Mouse (Mus musculus) layer of hippocampus, adult 2 months (tissue): ENCODE data around the gene Srgap3. TPM values are rescaled to one million over a fixed set of nuclear protein-coding genes. Genes with fewer than 3 reads are reported as not detected.

ENCODE experiments used
- DNase-seq, 2 experiments: peaks; one replicate each; pipeline ENCODE4 v3.0.0; 2022; ENCODE audit warnings: low spot score in 2 of 2
- H3K27ac ChIP-seq: fragments of 200-600 bp; 2 replicates; pipeline ENCODE4 v1.8.1; 2022
- H3K4me3 ChIP-seq: fragments of 200-600 bp; 2 replicates; pipeline ENCODE4 v1.8.1; 2022; ENCODE audit warnings: mild to moderate bottlenecking
- CTCF ChIP-seq: fragments of 200-600 bp; conservative IDR thresholded peaks from 2 replicates; pipeline ENCODE4 v1.8.1; 2022; ENCODE audit warnings: antibody characterized with exemption, mild to moderate bottlenecking, moderate library complexity
- long read RNA-seq, 2 experiments: library from polyadenylated mRNA; stranded (forward); transcript quantifications; one replicate each; pipeline ENCODE4 v2.0.0; 2021; ENCODE audit warnings: borderline mapping rate in 2 of 2
- total RNA-seq, 2 experiments: library from RNA; stranded (reverse); gene quantifications; 2 replicates each; pipeline ENCODE4 v1.2.3; 2021

Gene Srgap3
- total RNA-seq, result 100 to 1,000 TPM; 288 to 291 TPM
- long read RNA-seq, experiment 1, full-length matches to known transcripts, result 5 of 64 reads
- long read RNA-seq, experiment 1, partial matches to known transcripts, result 7 of 64 reads
- long read RNA-seq, experiment 1, other reads (novel, unspliced or antisense), result 52 of 64 reads
- long read RNA-seq, experiment 2, full-length matches to known transcripts, result 9 of 65 reads
- long read RNA-seq, experiment 2, partial matches to known transcripts, result 7 of 65 reads
- long read RNA-seq, experiment 2, other reads (novel, unspliced or antisense), result 49 of 65 reads

DNA sequence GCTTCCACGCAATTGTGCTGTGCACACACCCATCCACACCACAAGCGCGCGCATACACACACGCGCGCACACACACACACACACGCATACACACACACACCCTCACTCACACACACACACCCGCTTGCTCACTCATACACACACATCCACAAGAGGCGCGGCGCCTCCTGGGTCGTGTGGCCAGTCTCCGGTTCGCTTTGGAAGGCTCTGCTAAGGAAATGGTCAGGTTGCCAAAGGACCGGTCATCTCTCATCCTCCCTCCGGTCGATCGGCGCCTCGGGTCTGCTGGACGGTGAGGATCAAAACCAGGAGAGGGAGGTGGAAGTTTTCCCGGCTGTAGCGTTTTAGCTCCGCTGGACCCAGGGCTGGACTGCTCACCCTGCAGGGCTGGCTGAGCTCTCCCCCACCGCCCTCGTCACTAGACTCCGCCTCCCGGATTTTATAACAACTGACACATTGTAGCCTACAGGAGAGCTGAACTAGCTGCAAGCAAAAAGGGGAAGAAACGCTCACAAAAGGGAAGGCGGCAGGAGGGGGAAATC is at the start of gene Srgap3:
TSS of gene Srgap3 (minus strand) at position 372 of the 542 bp plus-strand sequence.
- Histone ChIP-seq H3K27ac (peak within 1 kb of the TSS; percentile 93), H3K4me3 (peak within 1 kb of the TSS; percentile 91)
- peak; percentile 84 to 93 for DNase-seq
- TF ChIP-seq CTCF, result peak; percentile 56

- H3K27ac ChIP-seq, result no peak overlapping the region
- peak; percentile 42 for TF ChIP-seq CTCF
- DNase-seq, result no peak
- no peak overlapping the region for H3K4me3 ChIP-seq
Observed at GRCm38 (mm10) chr6:112995708-112996107, 48.6 kb upstream of the Srgap3 start.

DNA sequence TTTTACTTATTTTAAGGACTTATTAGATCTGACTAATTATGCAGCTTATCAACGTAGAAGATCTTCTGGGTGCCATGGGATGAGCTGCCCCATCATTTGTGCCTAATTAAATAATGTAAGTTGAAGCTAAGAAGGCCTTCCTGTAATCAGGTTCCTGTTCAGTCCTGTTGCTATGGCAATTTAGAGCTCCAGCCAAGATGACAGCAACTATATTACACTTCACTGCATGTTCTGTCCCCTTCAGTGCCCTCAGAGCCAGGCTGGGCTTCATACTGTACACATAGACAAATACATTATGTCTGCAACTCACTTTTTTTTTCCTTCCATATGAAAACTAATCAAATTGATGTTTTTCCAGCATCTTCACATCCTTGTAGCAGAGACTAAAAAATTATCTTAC is 43.1 kb upstream of the Srgap3 start:
- no peak for TF ChIP-seq CTCF
- H3K27ac ChIP-seq, result peak overlapping the region; percentile 28

GRCm38 (mm10) chr6:112985362-112986314 is 38.6 kb upstream of the Srgap3 start:
- Histone ChIP-seq H3K27ac (peak overlapping the region; percentile 11; the same call in 1 of the 2 replicates), H3K4me3 (no peak overlapping the region)
- TF ChIP-seq CTCF, result no peak
- DNase-seq, result no peak

More for the DNA sequence above, 43.1 kb upstream of the Srgap3 start:
- H3K4me3 ChIP-seq, result no peak overlapping the region
- no peak for DNase-seq

- Histone ChIP-seq H3K27ac (no peak overlapping the region), H3K4me3 (no peak overlapping the region)
- TF ChIP-seq CTCF, result no peak
- no peak for DNase-seq
Observed at GRCm38 (mm10) chr6:112982241-112982640, 35.2 kb upstream of the Srgap3 start.

GRCm38 (mm10) chr6:112978947-112979346 is 31.9 kb upstream of the Srgap3 start:
- H3K27ac ChIP-seq, result no peak overlapping the region
- TF ChIP-seq CTCF, result no peak
- DNase-seq, result no peak
- H3K4me3 ChIP-seq, result no peak overlapping the region

DNA sequence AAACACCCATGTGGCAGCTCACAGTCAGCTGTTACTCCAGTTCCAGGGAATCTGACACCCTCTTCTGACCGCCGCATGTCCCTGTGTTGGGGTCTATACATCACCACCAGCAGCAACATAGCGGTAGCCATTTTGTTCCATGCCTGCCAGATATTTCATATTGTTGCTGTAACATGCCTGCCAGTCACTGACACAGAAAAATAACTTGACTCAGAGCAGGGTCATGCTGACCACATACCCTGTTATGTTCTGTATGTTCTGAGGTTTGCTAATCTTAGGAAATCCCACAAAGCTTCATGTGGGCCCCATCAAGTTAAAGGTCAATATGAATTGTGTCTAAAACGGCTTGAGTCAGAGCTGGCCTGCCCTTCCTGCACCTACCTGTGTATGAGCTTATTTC is 30.2 kb upstream of the Srgap3 start:
- no peak for DNase-seq
- Histone ChIP-seq H3K27ac (no peak overlapping the region), H3K4me3 (no peak overlapping the region)
- TF ChIP-seq CTCF, result no peak

DNA sequence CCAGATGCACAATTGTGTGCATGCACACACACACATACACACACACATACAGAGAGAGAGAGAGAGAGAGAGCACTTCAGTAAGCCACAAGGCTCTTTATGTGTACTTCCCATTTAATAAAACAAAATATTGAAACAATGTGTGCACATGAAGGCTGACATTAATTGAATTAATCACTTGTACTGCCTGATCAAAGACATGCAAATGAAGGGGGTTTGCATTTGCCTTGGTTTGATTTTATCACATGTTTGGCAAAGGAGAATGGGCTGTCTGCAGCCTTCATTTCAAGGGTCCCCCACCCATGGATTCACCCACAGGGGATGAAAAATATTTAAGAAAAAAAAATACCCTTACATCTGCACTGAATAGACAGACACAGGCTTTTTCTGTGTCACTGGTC is 29.5 kb upstream of the Srgap3 start:
- no peak for DNase-seq
- no peak for TF ChIP-seq CTCF
- Histone ChIP-seq H3K4me3 (no peak overlapping the region), H3K27ac (no peak overlapping the region)

GRCm38 (mm10) chr6:112976136-112976535 is 29.1 kb upstream of the Srgap3 start:
- no peak overlapping the region for H3K4me3 ChIP-seq
- TF ChIP-seq CTCF, result no peak
- no peak for DNase-seq
- H3K27ac ChIP-seq, result no peak overlapping the region

- DNase-seq, result no peak
- Histone ChIP-seq H3K27ac (peak overlapping the region; percentile 88), H3K4me3 (no peak overlapping the region)
- TF ChIP-seq CTCF, result peak; percentile 41
Observed at GRCm38 (mm10) chr6:112973786-112974720, 27.0 kb upstream of the Srgap3 start.

DNA sequence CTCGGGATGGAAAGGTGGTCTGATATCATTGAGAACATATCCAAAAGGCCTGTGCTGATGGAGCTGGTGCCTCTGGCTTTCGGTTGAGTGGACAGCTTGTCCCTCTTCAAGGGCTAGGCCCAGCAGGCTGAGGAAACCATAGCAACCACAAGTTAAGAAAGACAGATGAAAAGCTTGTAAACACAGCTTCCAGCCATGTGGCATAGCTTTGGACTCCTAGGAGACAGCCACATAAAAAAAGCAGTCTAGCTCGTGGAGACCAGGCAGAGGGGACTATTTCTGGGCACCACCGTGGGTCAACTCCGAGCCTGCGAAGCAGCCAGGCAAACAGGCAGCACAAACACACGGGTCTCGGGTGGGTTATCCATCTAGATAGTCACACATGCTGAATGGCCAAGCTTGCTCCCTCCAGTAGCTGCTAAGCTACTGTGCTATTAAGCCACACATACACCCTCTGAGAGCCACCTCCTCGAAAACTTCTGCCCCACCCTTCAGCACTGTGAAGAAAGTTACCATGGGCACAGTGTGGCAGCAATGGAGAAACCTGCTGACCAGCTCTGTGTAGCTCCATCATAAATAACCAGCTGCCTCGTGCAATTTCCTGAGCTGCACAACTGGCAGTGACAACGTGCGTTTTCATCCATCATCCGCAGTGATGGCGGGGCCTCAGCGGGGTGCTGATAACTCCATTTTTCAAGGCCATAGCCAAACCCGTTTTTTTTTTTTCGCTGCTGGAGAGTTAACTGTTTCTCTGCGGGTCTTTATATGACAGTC is 26.0 kb upstream of the Srgap3 start:
- DNase-seq, result peak; percentile 42 to 82
- Histone ChIP-seq H3K4me3 (no peak overlapping the region), H3K27ac (peak overlapping the region; percentile 90)
- no peak for TF ChIP-seq CTCF
